In the genomic region with DNA sequence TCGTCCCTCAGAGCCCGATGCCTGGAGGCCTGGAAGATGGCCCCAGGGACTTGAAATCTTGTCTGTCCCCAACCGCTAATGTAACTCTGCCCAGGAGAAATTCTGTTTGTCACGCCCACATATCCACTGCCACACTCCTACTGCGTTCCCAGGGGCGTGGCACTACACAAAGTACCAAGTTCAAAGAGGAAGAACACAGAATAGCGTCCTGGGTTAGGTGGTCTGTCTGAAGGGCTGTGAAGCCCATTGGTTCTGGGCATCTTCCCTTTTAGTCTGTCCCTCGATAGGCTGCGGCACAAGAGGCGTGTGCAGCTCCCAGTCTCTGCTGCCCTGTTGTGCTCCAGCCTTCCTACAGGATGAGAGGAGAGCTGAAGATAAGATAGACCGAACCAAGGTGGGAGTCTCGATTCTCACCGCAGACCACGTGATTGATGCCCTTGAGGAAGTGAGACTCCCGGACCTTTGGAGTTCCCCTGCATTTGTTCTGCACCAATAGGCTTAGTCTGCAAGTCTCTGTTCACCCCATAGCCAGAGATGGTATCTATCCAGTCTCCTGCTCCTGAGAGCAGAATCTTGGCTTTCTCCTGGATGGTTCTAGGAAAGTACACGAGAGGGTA, we compare ENCODE assay signal across 8 mouse cellular contexts. TPM values are rescaled to one million over a fixed set of nuclear protein-coding genes. Genes with fewer than 3 reads are reported as not detected.
A peak's percentile ranks its signal among the peaks of the same experiment; 100 is the strongest.
DNase-seq lines count a peak whose midpoint lies in the region; ATAC-seq and TF ChIP-seq lines count a peak whose summit lies in the region.

No protein-coding gene starts in this region.

- TF ChIP-seq POLR2A in brain, embryonic 14.5 days (IDR thresholded peaks at IDR 0.05; ENCODE audit: borderline replicate concordance, extremely low read depth, insufficient read depth, insufficient read length, poor library complexity, severe bottlenecking): no peak
- no peak for TF ChIP-seq POLR2A in limb, embryonic 14.5 days (IDR thresholded peaks at IDR 0.05; ENCODE audit: borderline replicate concordance, extremely low read depth, insufficient read depth, insufficient read length)

- H3K9me3 ChIP-seq in hindbrain, embryonic 10.5 days: no peaks in the 10 kb centered on the region
- H3K9me3 ChIP-seq in limb, embryonic 14.5 days (ENCODE audit: control insufficient read depth, low read length): no peaks in the 10 kb centered on the region

- peaks cover 22% of the 10 kb centered on the region for H3K4me1 ChIP-seq in hindbrain, embryonic 10.5 days (replicated peaks)
- 0 out of 2 replicates have a peak, but pooled peaks cover 3% of the 10 kb centered on the region for H3K4me1 ChIP-seq in limb, embryonic 14.5 days (ENCODE audit: control insufficient read depth, insufficient read depth, low read length)

- DNase-seq in ovary, postnatal 36 days (ENCODE audit: low spot score): peak; percentile 33
- DNase-seq in ovary, postnatal 14 days (ENCODE audit: low spot score): no peak
- DNase-seq in brain, embryonic 14.5 days (ENCODE audit: low read depth): peak; percentile 51
- peak; percentile 36 for DNase-seq in hindbrain, embryonic 10.5 days (ENCODE audit: low spot score)
- DNase-seq in limb, embryonic 14.5 days (ENCODE audit: low spot score): no peak
- DNase-seq in naive thymus-derived CD4-positive, alpha-beta T cell, adult 2 months (ENCODE audit: low read depth): peak; percentile 53
- no peak for DNase-seq in gastrocnemius, adult 18-20 months (ENCODE audit: low spot score)
- no peak for DNase-seq in cerebellum, adult 8-10 months

- no peak for TF ChIP-seq CTCF in brain, embryonic 14.5 days (IDR thresholded peaks at IDR 0.05; ENCODE audit: borderline replicate concordance, extremely low read depth, insufficient read depth, insufficient read length)

- no peak for ATAC-seq in limb, embryonic 14.5 days (ENCODE audit: low FRiP score, low read depth)

- peaks cover 57% of the 10 kb centered on the region for H3K27me3 ChIP-seq in hindbrain, embryonic 10.5 days (ENCODE audit: insufficient read depth, poor library complexity, severe bottlenecking)
- H3K27me3 ChIP-seq in limb, embryonic 14.5 days (ENCODE audit: control insufficient read depth, insufficient read depth, low read length): peaks cover 4% of the 10 kb centered on the region; the same call in 1 of the 2 replicates

- peak overlapping the region; percentile 84 for H3K4me3 ChIP-seq in hindbrain, embryonic 10.5 days
- peak overlapping the region; percentile 69 for H3K4me3 ChIP-seq in limb, embryonic 14.5 days (replicated peaks; ENCODE audit: low read length)

- peak overlapping the region; percentile 68 for H3K4me2 ChIP-seq in limb, embryonic 14.5 days (replicated peaks; ENCODE audit: low read depth, low read length, severe bottlenecking)

- H3K9ac ChIP-seq in limb, embryonic 14.5 days (ENCODE audit: low read depth, low read length, severe bottlenecking): peak overlapping the region; percentile 63

- WGBS in hindbrain, embryonic 10.5 days: 4% methylated on average over 16 of the region's 16 CpGs
- WGBS in limb, embryonic 14.5 days: 1% methylated on average over 16 of the region's 16 CpGs

- H3K27ac ChIP-seq in hindbrain, embryonic 10.5 days: peak overlapping the region; percentile 74; the same call in 1 of the 2 replicates
- no peak overlapping the region for H3K27ac ChIP-seq in limb, embryonic 14.5 days (replicated peaks; ENCODE audit: low read depth, low read length)

- no peaks in the 10 kb centered on the region for H3K36me3 ChIP-seq in hindbrain, embryonic 10.5 days
- no peaks in the 10 kb centered on the region for H3K36me3 ChIP-seq in limb, embryonic 14.5 days (ENCODE audit: control insufficient read depth, insufficient read depth, low read length)

RNA-seq across cellular contexts. Expression of gene Gm12184, which starts 11.8 kb away (rescaled TPM):
- polyA plus RNA-seq in brain, embryonic 14.5 days (2012; rRNA removed): 34.5 and 47.1 TPM in 2 replicates
- 3.5 and 4.7 TPM in 2 replicates for polyA plus RNA-seq in hindbrain, embryonic 10.5 days (2016; fragmentation: Nextera tagmentation; extraction: Ambion mirVana)
- 42.1 and 55.1 TPM in 2 replicates for polyA plus RNA-seq in limb, embryonic 14.5 days (2012; rRNA removed)
- polyA plus RNA-seq in limb, embryonic 14.5 days (2014; fragmentation: Nextera tagmentation; extraction: Ambion mirVana): 7.9 and 14.8 TPM in 2 replicates
- total RNA-seq in gastrocnemius, adult 18-20 months (2021): 1 to 10 TPM; 1.8 to 2.5 TPM

RNA-seq across cellular contexts. Expression of gene Trim7, which starts 12.3 kb away (rescaled TPM):
- 2.6 and 2.8 TPM in 2 replicates for polyA plus RNA-seq in brain, embryonic 14.5 days (2012; rRNA removed)
- polyA plus RNA-seq in hindbrain, embryonic 10.5 days (2016; fragmentation: Nextera tagmentation; extraction: Ambion mirVana): 0.26 and 0.30 TPM in 2 replicates
- polyA plus RNA-seq in limb, embryonic 14.5 days (2012; rRNA removed): 2.6 and 2.9 TPM in 2 replicates
- 1.2 and 2.0 TPM in 2 replicates for polyA plus RNA-seq in limb, embryonic 14.5 days (2014; fragmentation: Nextera tagmentation; extraction: Ambion mirVana)
- 10 to 100 TPM; 34.7 to 41.9 TPM for total RNA-seq in gastrocnemius, adult 18-20 months (2021)

RNA-seq across cellular contexts. Expression of gene Trim41, which starts 21.1 kb away (rescaled TPM):
- polyA plus RNA-seq in brain, embryonic 14.5 days (2012; rRNA removed): 39.3 and 44.2 TPM in 2 replicates
- 4.5 and 5.1 TPM in 2 replicates for polyA plus RNA-seq in hindbrain, embryonic 10.5 days (2016; fragmentation: Nextera tagmentation; extraction: Ambion mirVana)
- 51.5 and 52.4 TPM in 2 replicates for polyA plus RNA-seq in limb, embryonic 14.5 days (2012; rRNA removed)
- polyA plus RNA-seq in limb, embryonic 14.5 days (2014; fragmentation: Nextera tagmentation; extraction: Ambion mirVana): 5.5 and 7.0 TPM in 2 replicates
- total RNA-seq in gastrocnemius, adult 18-20 months (2021): 10 to 100 TPM; 15.7 to 22.6 TPM

RNA-seq across cellular contexts. Expression of gene Irgm1, which starts 33.2 kb away (rescaled TPM):
- 1.2 and 1.9 TPM in 2 replicates for polyA plus RNA-seq in brain, embryonic 14.5 days (2012; rRNA removed)
- 1.8 and 2.4 TPM in 2 replicates for polyA plus RNA-seq in hindbrain, embryonic 10.5 days (2016; fragmentation: Nextera tagmentation; extraction: Ambion mirVana)
- polyA plus RNA-seq in limb, embryonic 14.5 days (2012; rRNA removed): 3.7 and 4.1 TPM in 2 replicates
- 4.5 and 5.5 TPM in 2 replicates for polyA plus RNA-seq in limb, embryonic 14.5 days (2014; fragmentation: Nextera tagmentation; extraction: Ambion mirVana)
- 10 to 100 TPM; 12.9 to 15.7 TPM for total RNA-seq in gastrocnemius, adult 18-20 months (2021)

RNA-seq across cellular contexts. Expression of gene Rack1, which starts 38.2 kb away (rescaled TPM):
- 1,339 and 1,725 TPM in 2 replicates for polyA plus RNA-seq in brain, embryonic 14.5 days (2012; rRNA removed)
- 672 and 778 TPM in 2 replicates for polyA plus RNA-seq in hindbrain, embryonic 10.5 days (2016; fragmentation: Nextera tagmentation; extraction: Ambion mirVana)
- polyA plus RNA-seq in limb, embryonic 14.5 days (2012; rRNA removed): 2,038 and 2,666 TPM in 2 replicates
- polyA plus RNA-seq in limb, embryonic 14.5 days (2014; fragmentation: Nextera tagmentation; extraction: Ambion mirVana): 939 and 995 TPM in 2 replicates
- 100 to 1,000 TPM; 383 to 411 TPM for total RNA-seq in gastrocnemius, adult 18-20 months (2021)

Comparison
In these comparisons a context has a peak if more than half of its experiments do, and no peak if none do; other contexts are left out.
1. DNase-seq: peak in ovary, postnatal 36 days (single experiment), brain, embryonic 14.5 days (single experiment), hindbrain, embryonic 10.5 days (single experiment) and naive thymus-derived CD4-positive, alpha-beta T cell, adult 2 months (single experiment); none in ovary, postnatal 14 days (single experiment), limb, embryonic 14.5 days (single experiment), gastrocnemius, adult 18-20 months (single experiment) and cerebellum, adult 8-10 months (single experiment).